Mouse (Mus musculus) liver, postnatal 0 days (tissue): Measurements from ENCODE around the gene Noa1. TPM values are rescaled to one million over a fixed set of nuclear protein-coding genes. Genes with fewer than 3 reads are reported as not detected.

Experiments
- ATAC-seq: fragments of 200-750 bp; cut with Nextera tagmentation; 2 replicates; pipeline ENCODE4 v1.8.0; 2017; ENCODE audit warnings: mild to moderate bottlenecking, moderate library complexity
- DNase-seq: peaks from one replicate; pipeline ENCODE4 v3.0.0-alpha.2; 2016
- H3K27ac ChIP-seq: fragments of 300-500 bp; sonication (generic); 2 replicates; pipeline ENCODE4 v1.5.1; 2014; ENCODE audit warnings: antibody characterized with exemption, moderate library complexity, mild to moderate bottlenecking, low read depth
- H3K27me3 ChIP-seq: fragments of 300-500 bp; sonication (generic); 2 replicates; pipeline ENCODE4 v1.6.1; 2014; ENCODE audit warnings: low read length, control low read depth, mixed read lengths; ENCODE audit not compliant: insufficient read depth
- H3K36me3 ChIP-seq: fragments of 300-500 bp; sonication (generic); replicated peaks from 2 replicates; pipeline ENCODE4 v1.6.1; 2014; ENCODE audit warnings: mild to moderate bottlenecking, control low read depth, low read length, moderate library complexity, mixed read lengths; ENCODE audit not compliant: insufficient read depth
- H3K4me1 ChIP-seq: fragments of 300-500 bp; sonication (generic); 2 replicates; pipeline ENCODE4 v1.6.1; 2014; ENCODE audit warnings: antibody characterized with exemption, mild to moderate bottlenecking, control low read depth; ENCODE audit not compliant: insufficient read depth
- H3K4me2 ChIP-seq: fragments of 300-500 bp; sonication (generic); 2 replicates; pipeline ENCODE4 v1.6.1; 2014; ENCODE audit warnings: low read depth, mild to moderate bottlenecking, low read length, moderate library complexity, mixed read lengths
- H3K4me3 ChIP-seq: fragments of 300-500 bp; sonication (generic); 2 replicates; pipeline ENCODE4 v1.5.1; 2014; ENCODE audit warnings: low read depth, low read length
- H3K9ac ChIP-seq: fragments of 300-500 bp; sonication (generic); replicated peaks from 2 replicates; pipeline ENCODE4 v1.6.1; 2014; ENCODE audit warnings: mild to moderate bottlenecking, moderate library complexity
- H3K9me3 ChIP-seq: fragments of 300-500 bp; sonication (generic); 2 replicates; pipeline ENCODE4 v1.6.1; 2016; ENCODE audit warnings: mild to moderate bottlenecking, control low read depth, low read length, mixed read lengths
- CTCF ChIP-seq: sonication (generic); IDR thresholded peaks from 2 replicates; pipeline ENCODE4 v1.5.1; 2016; ENCODE audit warnings: antibody characterized with exemption, low read depth
- EP300 ChIP-seq: IDR thresholded peaks from 2 replicates; pipeline ENCODE4 v1.6.1; 2016; ENCODE audit warnings: antibody characterized with exemption, low read depth, mild to moderate bottlenecking
- WGBS: fragments of 180-500 bp; shearing (Covaris S2); extraction: QIAGEN DNeasy Blood & Tissue Kit; methylation state at CpG from one replicate; pipeline ENCODE4 v1.1.7; 2014; ENCODE audit not compliant: insufficient replicate concordance; 5-methylcytosine and 5-hydroxymethylcytosine counted together
- polyA plus RNA-seq: library from polyadenylated mRNA; unstranded; fragments of >200 nt; fragmentation: Nextera tagmentation; extraction: Ambion mirVana; gene quantifications from 2 replicates; pipeline ENCODE4 v1.2.1, GENCODE M21; 2015

Gene Noa1
- polyA plus RNA-seq, 1 experiment from 2014 or later: 10.5 TPM

- Histone ChIP-seq H3K4me2 (no peak overlapping the region), H3K9me3 (no peaks in the 10 kb centered on the region), H3K36me3 (peaks cover 41% of the 10 kb centered on the region), H3K4me3 (no peak overlapping the region), H3K27me3 (no peaks in the 10 kb centered on the region), H3K9ac (no peak overlapping the region), H3K4me1 (peaks cover 8% of the 10 kb centered on the region), H3K27ac (no peak overlapping the region)
- 83% methylated on average over 6 of the region's 6 CpGs for WGBS
- ATAC-seq: no peak
- TF ChIP-seq EP300: no peak
- TF ChIP-seq CTCF: no peak
- DNase-seq: no peak
These were observed 5.1 kb upstream of the Noa1 start for GRCm38 (mm10) chr5:77314986-77315385.

DNA sequence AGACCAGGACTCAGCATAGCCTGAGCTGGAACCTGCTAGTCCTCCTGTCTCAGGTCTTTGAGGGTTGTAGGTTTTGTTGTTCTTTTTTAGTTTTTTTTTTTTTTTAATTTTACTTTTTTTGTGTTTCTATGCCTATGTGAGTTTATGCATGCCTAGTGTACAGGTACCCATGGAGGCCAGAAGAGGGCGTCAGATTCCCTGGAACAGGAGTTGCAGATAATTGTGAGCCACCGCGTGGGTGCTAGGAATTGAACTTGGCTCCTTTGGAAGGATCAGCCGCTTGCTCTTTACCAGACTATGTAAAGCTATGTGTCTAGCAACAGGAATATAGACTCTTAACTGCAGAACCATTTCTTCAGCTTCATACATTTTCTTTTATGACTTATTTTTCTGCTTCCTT lies 4.3 kb upstream of the Noa1 start:
- Histone ChIP-seq H3K27ac (no peak overlapping the region), H3K36me3 (peaks cover 37% of the 10 kb centered on the region), H3K27me3 (no peaks in the 10 kb centered on the region), H3K9ac (no peak overlapping the region), H3K4me1 (peaks cover 8% of the 10 kb centered on the region), H3K9me3 (no peaks in the 10 kb centered on the region), H3K4me2 (no peak overlapping the region), H3K4me3 (no peak overlapping the region)
- TF ChIP-seq CTCF (0 out of 2 replicates have a peak, but pooled peaks have one; percentile 3), EP300 (no peak)
- no peak for DNase-seq
- ATAC-seq: no peak
- WGBS: 88% methylated on average over 4 of the region's 4 CpGs

GRCm38 (mm10) chr5:77309051-77309906 lies 605 bp downstream of the Noa1 start:
- Histone ChIP-seq H3K4me2 (peak overlapping the region; percentile 100), H3K9ac (peak overlapping the region; percentile 85), H3K36me3 (peaks cover 31% of the 10 kb centered on the region), H3K4me3 (peak overlapping the region; percentile 87), H3K9me3 (no peaks in the 10 kb centered on the region), H3K4me1 (peaks cover 18% of the 10 kb centered on the region), H3K27ac (no peak overlapping the region), H3K27me3 (no peaks in the 10 kb centered on the region)
- peak; percentile 20 for ATAC-seq
- peak; percentile 63 for DNase-seq
- WGBS: 2% methylated on average over 64 of the region's 76 CpGs
- TF ChIP-seq EP300 (no peak), CTCF (no peak)

DNA sequence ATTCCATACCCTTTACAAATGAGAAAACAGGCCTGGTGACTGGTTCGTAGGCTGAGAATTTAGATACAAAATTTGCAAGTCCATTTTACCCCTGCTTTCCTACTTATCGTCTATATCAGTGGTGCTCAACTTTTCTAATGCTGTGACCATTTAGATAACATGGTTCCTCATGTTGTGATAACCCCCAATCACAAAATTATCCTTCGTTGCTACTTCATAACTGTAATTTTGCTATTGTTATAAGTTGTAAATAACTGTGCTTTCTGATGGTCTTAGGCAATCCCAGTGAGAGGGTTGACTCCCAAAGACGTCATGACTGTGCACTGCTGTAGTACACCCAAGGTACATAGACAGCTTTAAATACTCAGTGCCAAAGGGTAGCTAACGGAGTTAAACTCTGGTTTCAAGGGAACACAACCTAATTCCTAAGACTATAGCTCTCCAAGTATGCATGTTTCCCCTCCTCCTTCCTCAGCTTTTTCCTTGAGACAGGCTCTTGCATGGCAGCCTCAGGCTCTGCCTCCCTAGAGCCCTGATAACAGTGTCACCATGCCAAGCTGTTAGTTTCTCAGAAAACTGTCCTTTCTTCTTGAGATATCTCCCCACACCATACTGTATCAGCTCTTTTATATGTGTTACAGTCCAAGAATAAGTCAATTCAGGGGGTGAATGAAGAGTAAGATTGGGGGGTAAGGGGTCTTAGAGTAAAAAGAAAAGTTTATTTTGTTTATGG lies 1.9 kb downstream of the Noa1 start:
- no peak overlapping the region for H3K27ac ChIP-seq
- no peaks in the 10 kb centered on the region for H3K27me3 ChIP-seq
- H3K9me3 ChIP-seq: no peaks in the 10 kb centered on the region
- DNase-seq (no peak), ATAC-seq (no peak)
- WGBS: 47% methylated on average over 5 of the region's 5 CpGs
- TF ChIP-seq CTCF (no peak), EP300 (no peak)
- peak overlapping the region; percentile 100 for H3K4me2 ChIP-seq
- H3K4me1 ChIP-seq: peaks cover 18% of the 10 kb centered on the region
- H3K4me3 ChIP-seq: peak overlapping the region; percentile 87
- H3K36me3 ChIP-seq: peaks cover 29% of the 10 kb centered on the region
- no peak overlapping the region for H3K9ac ChIP-seq

GRCm38 (mm10) chr5:77301296-77301903 lies 8.5 kb downstream of the Noa1 start:
- no peaks in the 10 kb centered on the region for H3K4me1 ChIP-seq
- DNase-seq (no peak), ATAC-seq (no peak)
- no peak overlapping the region for H3K4me2 ChIP-seq
- H3K27me3 ChIP-seq: no peaks in the 10 kb centered on the region
- TF ChIP-seq CTCF (no peak), EP300 (no peak)
- no peaks in the 10 kb centered on the region for H3K9me3 ChIP-seq
- 84% methylated on average over 6 of the region's 6 CpGs for whole genome bisulfite sequencing
- no peak overlapping the region for H3K9ac ChIP-seq
- H3K4me3 ChIP-seq: no peak overlapping the region
- H3K36me3 ChIP-seq: peaks cover 39% of the 10 kb centered on the region
- no peak overlapping the region for H3K27ac ChIP-seq

DNA sequence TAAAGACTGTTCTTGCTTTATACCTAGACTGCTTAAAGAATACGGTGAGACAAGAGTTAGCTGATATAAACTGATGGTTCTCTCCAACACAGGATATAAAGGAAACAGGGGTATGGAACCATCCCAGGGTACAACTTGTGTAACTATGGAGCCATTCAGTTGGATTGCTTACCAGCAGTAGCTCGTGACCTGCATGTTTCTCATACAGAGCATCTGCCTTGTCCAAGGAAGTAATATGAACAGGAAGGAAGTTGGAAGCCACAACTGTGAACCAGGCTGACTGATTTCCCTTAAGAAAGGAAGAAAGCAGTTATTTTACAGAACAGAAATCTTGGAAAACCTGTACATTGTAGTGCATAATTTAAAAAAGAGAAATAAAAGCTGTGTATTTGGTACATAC lies 10.4 kb downstream of the Noa1 start:
- H3K27me3 ChIP-seq: no peaks in the 10 kb centered on the region
- no peak for DNase-seq
- no peak overlapping the region for H3K27ac ChIP-seq
- WGBS: 74% methylated on average over 2 of the region's 2 CpGs
- H3K4me2 ChIP-seq: no peak overlapping the region
- no peaks in the 10 kb centered on the region for H3K4me1 ChIP-seq
- ATAC-seq: no peak
- TF ChIP-seq EP300 (no peak), CTCF (no peak)
- peaks cover 25% of the 10 kb centered on the region for H3K36me3 ChIP-seq
- no peaks in the 10 kb centered on the region for H3K9me3 ChIP-seq
- H3K9ac ChIP-seq: no peak overlapping the region
- H3K4me3 ChIP-seq: no peak overlapping the region
